Comparison of ENCODE assay signal across 15 mouse cellular contexts in genomic region chr9:23191431-23191830, GRCm38 (mm10).
"Had no signal": no experiment of that assay in that cellular context is flagged by ENCODE, and none has a peak within 500 bp of the region (broad histone marks: within the 10 kb centered on the region; RNA-seq: fewer than 3 reads in every experiment).

No protein-coding gene starts in this region.

- H3K4me2 ChIP-seq: limb, embryonic 15.5 days; liver, embryonic 12.5 days; midbrain, embryonic 11.5 days; midbrain, embryonic 15.5 days; neural tube, embryonic 13.5 days had no signal

- H3K36me3 ChIP-seq: limb, embryonic 15.5 days; liver, embryonic 12.5 days; midbrain, embryonic 15.5 days; neural tube, embryonic 13.5 days had no signal

- DNase-seq: kidney, adult 11 months; kidney, postnatal 10 days; kidney, postnatal 4 days; left cerebral cortex, postnatal 4 days; lung, postnatal 10 days; lung, postnatal 4 days; retina, postnatal 1 day; right cerebral cortex, postnatal 14 days; thymus, postnatal 36 days had no signal

- H3K27me3 ChIP-seq: limb, embryonic 15.5 days; liver, embryonic 12.5 days; midbrain, embryonic 15.5 days; neural tube, embryonic 13.5 days had no signal

- H3K4me1 ChIP-seq: limb, embryonic 15.5 days; liver, embryonic 12.5 days; midbrain, embryonic 15.5 days; neural tube, embryonic 13.5 days had no signal

- H3K4me3 ChIP-seq: layer of hippocampus, adult 2 months; limb, embryonic 15.5 days; liver, embryonic 12.5 days; midbrain, embryonic 15.5 days; neural tube, embryonic 13.5 days had no signal

- H3K9me3 ChIP-seq: limb, embryonic 15.5 days; liver, embryonic 12.5 days; midbrain, embryonic 15.5 days; neural tube, embryonic 13.5 days had no signal

- H3K27ac ChIP-seq: layer of hippocampus, adult 2 months; limb, embryonic 15.5 days; liver, embryonic 12.5 days; midbrain, embryonic 15.5 days; neural tube, embryonic 13.5 days had no signal
